ENCODE assay signal across 8 mouse cellular contexts in the genomic region with DNA sequence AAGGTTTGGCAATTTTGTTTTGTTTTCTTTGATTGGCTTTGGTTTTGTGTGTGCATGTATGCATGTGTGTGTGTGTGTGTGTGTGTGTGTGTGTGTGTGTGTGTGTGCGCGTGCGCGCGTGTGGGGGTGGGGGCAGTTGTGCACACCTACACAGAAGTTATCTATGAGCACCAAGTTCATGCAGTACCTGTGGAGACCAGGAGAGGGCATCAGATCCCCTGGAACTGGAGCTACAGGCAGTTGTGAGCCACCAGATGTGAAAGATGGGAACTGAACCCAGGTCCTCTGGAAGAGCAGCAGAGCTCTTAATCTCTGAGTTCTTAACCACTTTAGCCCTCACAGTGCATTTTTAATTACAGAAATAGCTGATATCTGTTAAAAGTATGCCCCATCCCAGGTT. TPM values are rescaled to one million over a fixed set of nuclear protein-coding genes. Genes with fewer than 3 reads are reported as not detected.
DNase-seq lines count a peak whose midpoint lies in the region; ATAC-seq and TF ChIP-seq lines count a peak whose summit lies in the region.

No protein-coding gene starts in this region.

- no peak for TF ChIP-seq POLR2A in liver, adult 2 months (IDR thresholded peaks at IDR 0.05; ENCODE audit: extremely low read depth, insufficient read depth, low read length)

- peak; percentile 48; the same call in 1 of the 2 replicates for TF ChIP-seq CTCF in liver, adult 2 months (IDR thresholded peaks at IDR 0.05; ENCODE audit: low read depth, low read length)

- no peak for ATAC-seq in liver, embryonic 12.5 days

- no peaks in the 10 kb centered on the region for H3K27me3 ChIP-seq in liver, adult 2 months (ENCODE audit: control insufficient read depth, insufficient read depth, low read length)
- no peaks in the 10 kb centered on the region for H3K27me3 ChIP-seq in liver, embryonic 12.5 days (replicated peaks)

- WGBS in liver, adult 2 months: 90% methylated on average over 5 of the region's 5 CpGs
- WGBS in liver, embryonic 12.5 days (ENCODE audit: insufficient replicate concordance): 95% methylated on average over 5 of the region's 5 CpGs

- no peaks in the 10 kb centered on the region for H3K36me3 ChIP-seq in liver, adult 2 months (ENCODE audit: control insufficient read depth, insufficient read depth, low read length)
- no peaks in the 10 kb centered on the region for H3K36me3 ChIP-seq in liver, embryonic 12.5 days

- no peak overlapping the region for H3K4me3 ChIP-seq in liver, adult 2 months (ENCODE audit: insufficient read depth, low read depth, low read length)
- no peak overlapping the region for H3K4me3 ChIP-seq in liver, embryonic 12.5 days

- no peak overlapping the region for H3K4me2 ChIP-seq in liver, embryonic 12.5 days

- H3K9ac ChIP-seq in liver, adult 2 months (ENCODE audit: low read depth, low read length): no peak overlapping the region
- H3K9ac ChIP-seq in liver, embryonic 12.5 days: no peak overlapping the region

- no peak overlapping the region for H3K27ac ChIP-seq in liver, adult 2 months (replicated peaks; ENCODE audit: insufficient read depth, low read depth, low read length)
- no peak overlapping the region for H3K27ac ChIP-seq in liver, embryonic 12.5 days

- no peaks in the 10 kb centered on the region for H3K4me1 ChIP-seq in liver, adult 2 months (ENCODE audit: control insufficient read depth, insufficient read depth, low read length)
- no peaks in the 10 kb centered on the region for H3K4me1 ChIP-seq in liver, embryonic 12.5 days

- H3K79me2 ChIP-seq in liver, adult 2 months (ENCODE audit: control insufficient read depth, insufficient read depth, low read length): no peaks in the 10 kb centered on the region

- no peaks in the 10 kb centered on the region for H3K9me3 ChIP-seq in liver, embryonic 12.5 days (replicated peaks)

- peak; percentile 34 to 37 for DNase-seq in cerebellum, postnatal 10 days
- DNase-seq in cerebellum, adult 9-11 months: no peak
- no peak for DNase-seq in liver, adult 2 months (ENCODE audit: extremely low read depth, low read depth, low spot score)
- peak; percentile 6 to 53 for DNase-seq in kidney, postnatal 36 days
- peak; percentile 27 to 49 for DNase-seq in thymus, postnatal 10 days (ENCODE audit: low spot score in 2 of 2)
- DNase-seq in adrenal gland, postnatal 14 days: no peak
- DNase-seq in ovary, adult 18-20 months (ENCODE audit: low spot score): no peak

RNA-seq across cellular contexts. Expression of a gene that starts 47.1 kb away (rescaled TPM):
- 17.0 and 22.3 TPM in 2 replicates for total RNA-seq in liver, adult 2 months (2014; rRNA removed)
- polyA plus RNA-seq in liver, adult 2 months (2012; rRNA removed): 6.3 and 10.3 TPM in 2 replicates
- 3.0 and 3.1 TPM in 2 replicates for polyA plus RNA-seq in liver, embryonic 12.5 days (2016; fragmentation: Nextera tagmentation; extraction: Ambion mirVana)
- total RNA-seq in adrenal gland, postnatal 14 days (2021): 21.0 and 23.4 TPM in 2 replicates

Comparison
In these comparisons a context has a peak if more than half of its experiments do, and no peak if none do; other contexts are left out.
1. DNase-seq: peak in cerebellum, postnatal 10 days (2 of 2), kidney, postnatal 36 days (2 of 2) and thymus, postnatal 10 days (2 of 2); none in cerebellum, adult 9-11 months (single experiment), liver, adult 2 months (single experiment), adrenal gland, postnatal 14 days (single experiment) and ovary, adult 18-20 months (single experiment).